ENCODE assay signal across 10 mouse cellular contexts in genomic region chr1:172119720-172120119, GRCm38 (mm10). TPM values are rescaled to one million over a fixed set of nuclear protein-coding genes. Genes with fewer than 3 reads are reported as not detected.
DNase-seq lines count a peak whose midpoint lies in the region; ATAC-seq and TF ChIP-seq lines count a peak whose summit lies in the region.
"Had no signal": no experiment of that assay in that cellular context is flagged by ENCODE, and none has a peak within 500 bp of the region (broad histone marks: within the 10 kb centered on the region; RNA-seq: fewer than 3 reads in every experiment).

No protein-coding gene starts in this region.

- H3K79me2 ChIP-seq in liver, adult 2 months (ENCODE audit: control insufficient read depth, insufficient read depth, low read length): no peaks in the 10 kb centered on the region

- H3K9me3 ChIP-seq in G1E (replicated peaks): no peaks in the 10 kb centered on the region
- H3K9me3 ChIP-seq in forebrain, embryonic 13.5 days (replicated peaks): no peaks in the 10 kb centered on the region
- H3K9me3 ChIP-seq: heart, embryonic 13.5 days; neural tube, embryonic 12.5 days had no signal

- no peak; the same call in 1 of the 2 replicates for ATAC-seq in G1E (ENCODE audit: extremely low read depth, insufficient number of reproducible peaks, low FRiP score, poor library complexity, severe bottlenecking)
- ATAC-seq in forebrain, embryonic 13.5 days: peak; percentile 46; the same call in 1 of the 2 replicates
- ATAC-seq in monocyte, adult 5-6 weeks (replicated peaks; ENCODE audit: insufficient number of reproducible peaks, low FRiP score, low TSS enrichment, poor library complexity, severe bottlenecking): peak; percentile 72

- DNase-seq in liver, adult 2 months (ENCODE audit: extremely low read depth, low read depth, low spot score): peak; percentile 67
- DNase-seq in liver (no peak), G1E (ENCODE audit: low spot score) (no peak)
- peak; percentile 36 for DNase-seq in cerebellum, adult 11 months
- peak; percentile 69 for DNase-seq in kidney, postnatal 14 days
- no peak for DNase-seq in right cerebral cortex, postnatal 4 days

- H3K9ac ChIP-seq in liver, adult 2 months (ENCODE audit: low read depth, low read length): no peak overlapping the region
- no peak overlapping the region for H3K9ac ChIP-seq in forebrain, embryonic 13.5 days
- H3K9ac ChIP-seq: heart, embryonic 13.5 days; neural tube, embryonic 12.5 days had no signal

- H3K27ac ChIP-seq in liver, adult 2 months (replicated peaks; ENCODE audit: insufficient read depth, low read depth, low read length): no peak overlapping the region
- H3K27ac ChIP-seq in forebrain, embryonic 13.5 days: no peak overlapping the region
- H3K27ac ChIP-seq: heart, embryonic 13.5 days; neural tube, embryonic 12.5 days had no signal

- no peak for TF ChIP-seq POLR2A in liver, adult 2 months (IDR thresholded peaks at IDR 0.05; ENCODE audit: extremely low read depth, insufficient read depth, low read length)

- no peaks in the 10 kb centered on the region for H3K27me3 ChIP-seq in liver, adult 2 months (ENCODE audit: control insufficient read depth, insufficient read depth, low read length)
- no peaks in the 10 kb centered on the region for H3K27me3 ChIP-seq in G1E (ENCODE audit: insufficient read depth, low read length)
- no peaks in the 10 kb centered on the region for H3K27me3 ChIP-seq in forebrain, embryonic 13.5 days
- H3K27me3 ChIP-seq: heart, embryonic 13.5 days; neural tube, embryonic 12.5 days had no signal

- 54% methylated on average over 3 of the region's 3 CpGs for WGBS in liver, adult 2 months
- WGBS in forebrain, embryonic 13.5 days: 36% methylated on average over 3 of the region's 3 CpGs

- no peak overlapping the region for H3K4me3 ChIP-seq in liver, adult 2 months (ENCODE audit: insufficient read depth, low read depth, low read length)
- H3K4me3 ChIP-seq in G1E (ENCODE audit: low read depth, low read length): no peak overlapping the region
- no peak overlapping the region for H3K4me3 ChIP-seq in forebrain, embryonic 13.5 days
- H3K4me3 ChIP-seq: heart, embryonic 13.5 days; neural tube, embryonic 12.5 days had no signal

- H3K36me3 ChIP-seq in liver, adult 2 months (ENCODE audit: control insufficient read depth, insufficient read depth, low read length): peaks cover 69% of the 10 kb centered on the region
- peaks cover 93% of the 10 kb centered on the region for H3K36me3 ChIP-seq in G1E (replicated peaks)
- peaks cover 91% of the 10 kb centered on the region for H3K36me3 ChIP-seq in forebrain, embryonic 13.5 days (ENCODE audit: poor library complexity, severe bottlenecking)

- H3K4me1 ChIP-seq in liver, adult 2 months (ENCODE audit: control insufficient read depth, insufficient read depth, low read length): no peaks in the 10 kb centered on the region
- H3K4me1 ChIP-seq in G1E (ENCODE audit: insufficient read depth, low read depth, low read length): peaks cover 8% of the 10 kb centered on the region
- no peaks in the 10 kb centered on the region for H3K4me1 ChIP-seq in forebrain, embryonic 13.5 days
- H3K4me1 ChIP-seq: heart, embryonic 13.5 days; neural tube, embryonic 12.5 days had no signal

- H3K4me2 ChIP-seq in forebrain, embryonic 13.5 days: no peak overlapping the region
- H3K4me2 ChIP-seq: heart, embryonic 13.5 days; neural tube, embryonic 12.5 days had no signal

- peak; percentile 65 for TF ChIP-seq CTCF in liver, adult 2 months (IDR thresholded peaks at IDR 0.05; ENCODE audit: low read depth, low read length)
- peak; percentile 45; the same call in 1 of the 2 replicates for TF ChIP-seq CTCF in G1E (IDR thresholded peaks at IDR 0.05; ENCODE audit: low read depth, low read length)

RNA-seq across cellular contexts. Expression of gene Pex19, which starts 6.8 kb away (rescaled TPM):
- total RNA-seq in liver, adult 2 months (2014; rRNA removed): 87.3 and 92.5 TPM in 2 replicates
- 99.3 and 113 TPM in 2 replicates for polyA plus RNA-seq in liver, adult 2 months (2012; rRNA removed)
- total RNA-seq in G1E (2014; fragmentation: Nextera tagmentation): 47.6 and 55.4 TPM in 2 replicates
- 51.8 and 54.2 TPM in 2 replicates for total RNA-seq in G1E (2017)
- 12.5 and 24.9 TPM in 2 replicates for polyA plus RNA-seq in G1E (2012)
- polyA plus RNA-seq in forebrain, embryonic 13.5 days (2015; fragmentation: Nextera tagmentation; extraction: Ambion mirVana): 155 and 163 TPM in 2 replicates
- 42.1 to 57.3 TPM (median 52.1 TPM) in 3 replicates for total RNA-seq in monocyte, adult 5-6 weeks (2017)

RNA-seq across cellular contexts. Expression of gene Dcaf8, which starts 28.2 kb away (rescaled TPM):
- 92.7 and 95.6 TPM in 2 replicates for total RNA-seq in liver, adult 2 months (2014; rRNA removed)
- polyA plus RNA-seq in liver, adult 2 months (2012; rRNA removed): 48.5 and 54.1 TPM in 2 replicates
- total RNA-seq in G1E (2014; fragmentation: Nextera tagmentation): 82.2 and 116 TPM in 2 replicates
- 120 and 124 TPM in 2 replicates for total RNA-seq in G1E (2017)
- polyA plus RNA-seq in G1E (2012): 47.8 and 60.1 TPM in 2 replicates
- polyA plus RNA-seq in forebrain, embryonic 13.5 days (2015; fragmentation: Nextera tagmentation; extraction: Ambion mirVana): 112 and 125 TPM in 2 replicates
- total RNA-seq in monocyte, adult 5-6 weeks (2017): 77.0 to 164 TPM (median 136 TPM) in 3 replicates

RNA-seq across cellular contexts. Expression of gene Ncstn, which starts 37.1 kb away (rescaled TPM):
- total RNA-seq in liver, adult 2 months (2014; rRNA removed): 28.9 and 38.8 TPM in 2 replicates
- polyA plus RNA-seq in liver, adult 2 months (2012; rRNA removed): 35.7 and 50.1 TPM in 2 replicates
- total RNA-seq in G1E (2014; fragmentation: Nextera tagmentation) (79.3 and 86.3 TPM in 2 replicates), G1E (2017) (29.7 and 33.4 TPM in 2 replicates)
- polyA plus RNA-seq in G1E (2012): 6.8 and 7.6 TPM in 2 replicates
- polyA plus RNA-seq in forebrain, embryonic 13.5 days (2015; fragmentation: Nextera tagmentation; extraction: Ambion mirVana): 95.5 and 106 TPM in 2 replicates
- total RNA-seq in monocyte, adult 5-6 weeks (2017): 47.2 to 70.4 TPM (median 56.3 TPM) in 3 replicates

RNA-seq across cellular contexts. Expression of gene Copa, which starts 37.4 kb away (rescaled TPM):
- 108 and 125 TPM in 2 replicates for total RNA-seq in liver, adult 2 months (2014; rRNA removed)
- 25.7 and 31.7 TPM in 2 replicates for polyA plus RNA-seq in liver, adult 2 months (2012; rRNA removed)
- total RNA-seq in G1E (2014; fragmentation: Nextera tagmentation): 302 and 320 TPM in 2 replicates
- 153 and 166 TPM in 2 replicates for total RNA-seq in G1E (2017)
- 39.4 and 50.6 TPM in 2 replicates for polyA plus RNA-seq in G1E (2012)
- polyA plus RNA-seq in forebrain, embryonic 13.5 days (2015; fragmentation: Nextera tagmentation; extraction: Ambion mirVana): 174 and 194 TPM in 2 replicates
- total RNA-seq in monocyte, adult 5-6 weeks (2017): 154 to 190 TPM (median 159 TPM) in 3 replicates

Comparison
In these comparisons a context has a peak if more than half of its experiments do, and no peak if none do; other contexts are left out.
1. DNase-seq: peak in liver, adult 2 months (single experiment), cerebellum, adult 11 months (single experiment) and kidney, postnatal 14 days (single experiment); none in liver (single experiment), G1E (single experiment) and right cerebral cortex, postnatal 4 days (single experiment).